Mouse (Mus musculus): ENCODE measurements around the gene Pias4. TPM values are rescaled to one million over a fixed set of nuclear protein-coding genes. Genes with fewer than 3 reads are reported as not detected.
"Not testable (repeated sequence)": the region's sequence is repeated elsewhere in the genome, so short reads cannot be mapped to it uniquely, and the experiment has no call there.

Gene Pias4
- polyA plus RNA-seq, 1 experiment from 2014 or later, result 33.2 TPM

- Histone ChIP-seq H3K4me1 (ENCODE audit: control insufficient read depth, insufficient read depth, low read length) (peaks cover 15% of the 10 kb centered on the region), H3K27ac (replicated peaks; ENCODE audit: low read depth, low read length) (peak overlapping the region; percentile 88), H3K36me3 (ENCODE audit: control insufficient read depth, insufficient read depth, low read length) (peaks cover 55% of the 10 kb centered on the region), H3K4me3 (ENCODE audit: low read depth, low read length) (peak overlapping the region; percentile 94), H3K9me3 (ENCODE audit: control insufficient read depth, low read length) (no peaks in the 10 kb centered on the region), H3K27me3 (replicated peaks; ENCODE audit: control insufficient read depth, insufficient read depth, low read length) (no peaks in the 10 kb centered on the region), H3K4me2 (ENCODE audit: low read depth, low read length) (peak overlapping the region; percentile 98), H3K9ac (ENCODE audit: low read depth, low read length) (peak overlapping the region; percentile 98)
- DNase-seq (ENCODE audit: low spot score), result no peak
- 10% methylated on average over 16 of the region's 16 CpGs for WGBS
- no peak for ATAC-seq (ENCODE audit: low read depth)
Measured at GRCm38 (mm10) chr10:81177491-81177925, 9.8 kb upstream of the Pias4 start.

DNA sequence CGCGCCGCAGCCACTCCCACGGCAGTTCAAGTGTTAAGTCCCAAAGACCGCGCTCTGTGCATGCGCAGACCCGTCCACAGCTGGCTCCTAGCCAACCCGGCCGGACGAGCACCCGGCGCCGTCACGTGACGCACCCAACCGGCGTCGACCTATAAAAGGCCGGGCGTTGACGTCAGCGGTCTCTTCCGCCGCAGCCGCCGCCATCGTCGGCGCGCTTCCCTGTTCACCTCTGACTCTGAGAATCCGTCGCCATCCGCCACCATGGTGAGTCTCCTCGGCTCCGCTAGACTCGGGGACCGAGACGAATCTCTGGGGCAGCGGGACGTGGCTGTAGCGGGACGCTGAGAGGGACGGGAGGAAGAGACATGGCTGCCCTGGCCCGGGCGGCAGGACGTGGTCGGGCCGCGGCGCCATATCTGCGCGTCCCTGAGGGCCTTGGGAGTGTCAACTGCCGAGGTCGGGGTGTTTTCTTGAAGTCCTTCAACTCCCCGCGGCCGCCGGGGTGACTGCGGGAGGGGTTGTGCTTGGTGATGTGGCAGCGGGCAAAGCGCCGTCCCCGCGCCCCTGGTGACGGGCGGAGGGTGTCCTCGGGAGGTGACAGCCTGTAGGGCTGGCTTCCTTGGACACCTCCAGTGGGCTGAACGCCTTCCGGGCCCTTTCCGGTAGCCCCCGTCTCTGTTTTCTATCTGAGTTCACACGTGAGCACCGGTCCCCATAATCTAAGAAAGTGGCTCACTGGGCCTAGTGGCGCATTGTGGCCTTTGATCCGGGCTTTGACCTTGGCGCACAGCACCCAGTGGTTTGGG, 8.9 kb upstream of the Pias4 start, which contains the start of gene Eef2:
Gene Eef2, plus strand, starts transcription at position 166 of the 806 bp plus-strand sequence.
- WGBS, result 0% methylated on average over 60 of the region's 77 CpGs
- Histone ChIP-seq H3K4me3 (ENCODE audit: low read depth, low read length) (peak within 1 kb of the TSS; percentile 94), H3K27ac (replicated peaks; ENCODE audit: low read depth, low read length) (peak within 1 kb of the TSS; percentile 88), H3K4me2 (ENCODE audit: low read depth, low read length) (peak within 1 kb of the TSS; percentile 98), H3K4me1 (ENCODE audit: control insufficient read depth, insufficient read depth, low read length) (peaks cover 15% of the 10 kb centered on the region), H3K9me3 (ENCODE audit: control insufficient read depth, low read length) (no peaks in the 10 kb centered on the region), H3K27me3 (replicated peaks; ENCODE audit: control insufficient read depth, insufficient read depth, low read length) (no peaks in the 10 kb centered on the region), H3K36me3 (ENCODE audit: control insufficient read depth, insufficient read depth, low read length) (peaks cover 46% of the 10 kb centered on the region), H3K9ac (ENCODE audit: low read depth, low read length) (peak within 1 kb of the TSS; percentile 98)
- ATAC-seq (ENCODE audit: low read depth) (peak; percentile 79), DNase-seq (ENCODE audit: low spot score) (peak; percentile 99)

DNA sequence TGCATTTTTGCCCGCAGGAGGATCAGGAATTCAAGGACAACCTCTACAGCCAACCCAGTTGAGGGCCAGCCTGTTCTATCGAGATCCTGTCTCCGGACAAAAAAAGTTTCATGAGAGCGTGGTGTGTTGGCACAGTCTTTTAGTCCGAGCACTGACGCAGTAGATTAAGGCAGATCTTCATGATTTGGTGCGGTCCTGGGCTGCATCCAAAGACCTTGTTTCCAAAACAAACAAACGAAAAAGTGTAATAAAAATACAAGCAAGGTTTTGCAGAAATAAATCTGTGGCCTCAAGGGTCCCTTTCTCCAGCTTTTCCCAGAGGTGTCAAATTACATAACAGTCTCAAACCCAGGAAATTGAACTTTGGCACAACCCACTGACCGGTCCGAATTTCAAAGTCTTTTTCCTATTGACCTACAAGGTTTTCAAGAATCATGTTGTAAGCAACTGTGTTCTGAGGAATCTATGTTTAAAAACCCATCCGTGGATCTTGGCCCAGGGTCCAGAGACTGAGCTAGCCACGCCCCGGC, 8.3 kb upstream of the Pias4 start:
- H3K9me3 ChIP-seq (ENCODE audit: control insufficient read depth, low read length), result no peaks in the 10 kb centered on the region
- peaks cover 15% of the 10 kb centered on the region for H3K4me1 ChIP-seq (ENCODE audit: control insufficient read depth, insufficient read depth, low read length)
- H3K36me3 ChIP-seq (ENCODE audit: control insufficient read depth, insufficient read depth, low read length), result peaks cover 40% of the 10 kb centered on the region
- ATAC-seq (ENCODE audit: low read depth) (peak; percentile 16), DNase-seq (ENCODE audit: low spot score) (no peak)
- 4% methylated on average over 13 of the region's 13 CpGs for WGBS
- no peaks in the 10 kb centered on the region for H3K27me3 ChIP-seq (replicated peaks; ENCODE audit: control insufficient read depth, insufficient read depth, low read length)
- peak overlapping the region; percentile 53 for H3K9ac ChIP-seq (ENCODE audit: low read depth, low read length)
- H3K27ac ChIP-seq (replicated peaks; ENCODE audit: low read depth, low read length), result peak overlapping the region; percentile 88
- H3K4me3 ChIP-seq (ENCODE audit: low read depth, low read length), result peak overlapping the region; percentile 94
- H3K4me2 ChIP-seq (ENCODE audit: low read depth, low read length), result peak overlapping the region; percentile 72

- H3K4me2 ChIP-seq (ENCODE audit: low read depth, low read length), result peak overlapping the region; percentile 72
- peaks cover 33% of the 10 kb centered on the region for H3K36me3 ChIP-seq (ENCODE audit: control insufficient read depth, insufficient read depth, low read length)
- H3K9ac ChIP-seq (ENCODE audit: low read depth, low read length), result peak overlapping the region; percentile 56; the same call in 1 of the 2 replicates
- H3K4me1 ChIP-seq (ENCODE audit: control insufficient read depth, insufficient read depth, low read length), result peaks cover 15% of the 10 kb centered on the region
- not testable (repeated sequence) for H3K27me3 ChIP-seq (replicated peaks; ENCODE audit: control insufficient read depth, insufficient read depth, low read length); H3K9me3 ChIP-seq (ENCODE audit: control insufficient read depth, low read length); ATAC-seq (ENCODE audit: low read depth)
- WGBS, result 7% methylated on average over 4 of the region's 4 CpGs
- DNase-seq (ENCODE audit: low spot score), result peak; percentile 55
- H3K27ac ChIP-seq (replicated peaks; ENCODE audit: low read depth, low read length), result peak overlapping the region; percentile 88
- peak overlapping the region; percentile 94 for H3K4me3 ChIP-seq (ENCODE audit: low read depth, low read length)
Measured at GRCm38 (mm10) chr10:81175345-81175701, 7.6 kb upstream of the Pias4 start.

DNA sequence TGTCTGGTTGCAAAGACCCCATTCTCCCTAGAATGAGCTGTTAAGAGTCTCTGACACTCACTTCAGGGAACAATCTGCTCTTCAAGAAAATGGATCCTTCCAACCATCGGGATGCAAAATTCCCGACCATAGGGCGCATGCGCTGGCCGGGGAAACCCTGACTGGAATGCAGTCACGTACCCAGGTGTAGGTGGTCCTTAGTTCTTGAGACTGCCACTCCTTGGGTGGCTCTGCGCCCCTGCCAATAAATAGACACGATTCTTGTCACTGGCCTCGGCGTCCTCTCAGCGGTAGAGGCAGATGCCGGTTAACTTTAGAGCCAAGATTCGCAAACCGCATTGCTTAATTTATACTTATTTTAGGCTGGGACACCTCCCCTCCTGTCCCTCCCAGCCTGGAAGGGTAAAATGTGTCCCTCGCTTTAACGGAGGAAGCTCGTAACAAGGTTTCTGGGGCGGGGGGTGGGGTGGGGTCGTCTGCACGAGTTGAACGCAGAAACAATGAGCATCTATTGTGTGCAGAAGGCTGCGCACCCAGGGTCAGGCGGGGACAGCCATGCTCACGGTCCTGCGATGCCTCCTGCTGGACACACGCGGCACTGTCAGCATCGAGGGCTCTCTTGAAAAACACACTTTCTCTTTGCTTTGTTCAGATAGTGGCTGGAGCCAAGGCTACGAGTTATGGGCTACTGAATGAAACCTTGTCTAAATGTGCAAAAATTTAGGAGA, 7.1 kb upstream of the Pias4 start:
- peak overlapping the region; percentile 56 for H3K9ac ChIP-seq (ENCODE audit: low read depth, low read length)
- peaks cover 28% of the 10 kb centered on the region for H3K36me3 ChIP-seq (ENCODE audit: control insufficient read depth, insufficient read depth, low read length)
- no peaks in the 10 kb centered on the region for H3K9me3 ChIP-seq (ENCODE audit: control insufficient read depth, low read length)
- WGBS, result 2% methylated on average over 29 of the region's 29 CpGs
- peak; percentile 91 for DNase-seq (ENCODE audit: low spot score)
- H3K27me3 ChIP-seq (replicated peaks; ENCODE audit: control insufficient read depth, insufficient read depth, low read length), result no peaks in the 10 kb centered on the region
- H3K4me2 ChIP-seq (ENCODE audit: low read depth, low read length), result peak overlapping the region; percentile 72
- peaks cover 15% of the 10 kb centered on the region for H3K4me1 ChIP-seq (ENCODE audit: control insufficient read depth, insufficient read depth, low read length)
- peak overlapping the region; percentile 37 for H3K4me3 ChIP-seq (ENCODE audit: low read depth, low read length)
- peak overlapping the region; percentile 88 for H3K27ac ChIP-seq (replicated peaks; ENCODE audit: low read depth, low read length)
- peak; percentile 73 for ATAC-seq (ENCODE audit: low read depth)

- Histone ChIP-seq H3K4me3 (ENCODE audit: low read depth, low read length) (no peak overlapping the region), H3K9ac (ENCODE audit: low read depth, low read length) (peak overlapping the region; percentile 60), H3K4me1 (ENCODE audit: control insufficient read depth, insufficient read depth, low read length) (peaks cover 20% of the 10 kb centered on the region), H3K4me2 (ENCODE audit: low read depth, low read length) (peak overlapping the region; percentile 49), H3K27me3 (replicated peaks; ENCODE audit: control insufficient read depth, insufficient read depth, low read length) (no peaks in the 10 kb centered on the region), H3K36me3 (ENCODE audit: control insufficient read depth, insufficient read depth, low read length) (peaks cover 11% of the 10 kb centered on the region), H3K27ac (replicated peaks; ENCODE audit: low read depth, low read length) (peak overlapping the region; percentile 88), H3K9me3 (ENCODE audit: control insufficient read depth, low read length) (no peaks in the 10 kb centered on the region)
- DNase-seq (ENCODE audit: low spot score) (peak; percentile 83), ATAC-seq (ENCODE audit: low read depth) (peak; percentile 20; the same call in 1 of the 2 replicates)
- 8% methylated on average over 21 of the region's 21 CpGs for WGBS
Measured at GRCm38 (mm10) chr10:81173132-81173531, 5.4 kb upstream of the Pias4 start.

GRCm38 (mm10) chr10:81169411-81169900, 1.7 kb upstream of the Pias4 start:
- not testable (repeated sequence) for H3K36me3 ChIP-seq (ENCODE audit: control insufficient read depth, insufficient read depth, low read length); H3K9me3 ChIP-seq (ENCODE audit: control insufficient read depth, low read length); H3K4me3 ChIP-seq (ENCODE audit: low read depth, low read length); H3K27me3 ChIP-seq (replicated peaks; ENCODE audit: control insufficient read depth, insufficient read depth, low read length); DNase-seq (ENCODE audit: low spot score); H3K9ac ChIP-seq (ENCODE audit: low read depth, low read length)
- Histone ChIP-seq H3K4me2 (ENCODE audit: low read depth, low read length) (peak overlapping the region; percentile 36), H3K27ac (replicated peaks; ENCODE audit: low read depth, low read length) (peak overlapping the region; percentile 65), H3K4me1 (ENCODE audit: control insufficient read depth, insufficient read depth, low read length) (peaks cover 24% of the 10 kb centered on the region)
- 34% methylated on average over 6 of the region's 14 CpGs for WGBS
- peak; percentile 19 for ATAC-seq (ENCODE audit: low read depth)

DNA sequence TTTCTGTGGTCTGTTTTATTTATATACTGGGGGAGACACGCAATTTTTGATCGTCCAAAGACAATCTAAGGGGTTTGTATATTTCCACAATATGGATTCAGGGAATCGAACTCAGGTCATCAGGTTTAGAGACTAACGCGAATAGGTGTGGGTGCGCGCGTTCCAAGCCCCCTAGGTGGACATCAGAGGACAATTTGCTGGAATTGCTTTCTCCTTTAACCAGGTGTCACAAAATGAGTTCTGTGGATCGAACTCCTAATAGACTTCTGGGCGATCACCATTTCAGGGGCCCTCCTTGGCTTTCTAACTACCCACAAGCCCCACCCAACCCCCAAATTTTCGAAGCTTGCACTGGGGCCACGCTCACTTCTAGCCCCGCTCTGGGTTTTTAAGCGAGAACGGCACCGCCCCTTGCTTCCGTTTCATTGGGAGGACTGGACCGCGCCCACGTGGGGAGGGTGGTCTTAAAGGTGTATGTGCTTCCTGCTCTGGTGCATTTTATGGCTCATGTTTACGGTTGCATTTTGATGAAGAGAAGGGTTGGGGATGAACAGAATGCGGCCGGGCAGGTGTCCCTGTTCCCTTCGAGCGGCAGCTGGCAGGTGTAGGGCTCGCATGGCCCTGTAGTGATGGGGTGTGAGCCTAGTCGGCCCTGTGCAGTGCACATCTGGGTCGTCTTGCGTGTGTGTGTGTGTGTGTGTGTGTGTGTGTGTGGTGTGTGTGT, 960 bp upstream of the Pias4 start:
- H3K27ac ChIP-seq (replicated peaks; ENCODE audit: low read depth, low read length), result peak overlapping the region; percentile 71
- peaks cover 20% of the 10 kb centered on the region for H3K4me1 ChIP-seq (ENCODE audit: control insufficient read depth, insufficient read depth, low read length)
- no peaks in the 10 kb centered on the region for H3K9me3 ChIP-seq (ENCODE audit: control insufficient read depth, low read length)
- no peaks in the 10 kb centered on the region for H3K27me3 ChIP-seq (replicated peaks; ENCODE audit: control insufficient read depth, insufficient read depth, low read length)
- H3K4me3 ChIP-seq (ENCODE audit: low read depth, low read length), result peak overlapping the region; percentile 91
- 2% methylated on average over 29 of the region's 29 CpGs for WGBS
- peak overlapping the region; percentile 55 for H3K9ac ChIP-seq (ENCODE audit: low read depth, low read length)
- DNase-seq (ENCODE audit: low spot score), result peak; percentile 95
- ATAC-seq (ENCODE audit: low read depth), result peak; percentile 60
- H3K4me2 ChIP-seq (ENCODE audit: low read depth, low read length), result peak overlapping the region; percentile 84
- peaks cover 6% of the 10 kb centered on the region for H3K36me3 ChIP-seq (ENCODE audit: control insufficient read depth, insufficient read depth, low read length)

Data from embryonic facial prominence, embryonic 14.5 days (tissue).